Mouse (Mus musculus) limb, embryonic 10.5 days (tissue): Measurements from ENCODE around the gene Adipoq. TPM values are rescaled to one million over a fixed set of nuclear protein-coding genes. Genes with fewer than 3 reads are reported as not detected.

Source experiments
- microRNA-seq: library from miRNA; unstranded; fragments of <30 nt; microRNA quantifications from one replicate; pipeline ENCODE4, GENCODE M21; 2017
- polyA plus RNA-seq: library from polyadenylated mRNA; unstranded; fragments of >200 nt; fragmentation: Nextera tagmentation; extraction: Ambion mirVana; gene quantifications from 2 replicates; pipeline ENCODE4 v1.2.1, GENCODE M21; 2016

Adipoq gene
- polyA plus RNA-seq, 1 experiment from 2014 or later = not detected

Small RNAs within 50 kb of the gene (microRNA-seq; reads per million reads assigned to microRNA genes)
- gene Gm49346 = not detected

Other genes with a start within 250 kb of the Adipoq start
- gene Fetub, start 228.2 kb upstream of the Adipoq start, polyA plus RNA-seq = not detected in 2 replicates
- not detected in 2 replicates for gene Hrg, start 195.5 kb upstream of the Adipoq start, polyA plus RNA-seq
- gene Kng2, start 117.1 kb upstream of the Adipoq start, polyA plus RNA-seq = not detected in 2 replicates
- gene Kng1, start 88.7 kb upstream of the Adipoq start, polyA plus RNA-seq = 0.11 TPM in 1 of 2 replicates, not detected in the other
- 161 and 181 TPM in 2 replicates for gene Eif4a2, start 39.1 kb upstream of the Adipoq start, polyA plus RNA-seq
- 226 and 229 TPM in 2 replicates for gene Rfc4, start 18.8 kb upstream of the Adipoq start, polyA plus RNA-seq
- 23.8 and 26.7 TPM in 2 replicates for gene St6gal1, start 78.2 kb downstream of the Adipoq start, polyA plus RNA-seq